Mouse (Mus musculus) lung, embryonic 14.5 days (tissue): ENCODE measurements at regions not wholly inside any gene's neighbourhood (a gene's known extent, or its start where the extent isn't known, plus 50 kb on each side); places are given as distances from the start of the nearest gene placed in this dataset.
A peak's percentile ranks its signal among the peaks of the same experiment; 100 is the strongest.

ENCODE experiments used
- ATAC-seq: fragments of 200-750 bp; cut with Nextera tagmentation; 2 replicates; pipeline ENCODE4 v1.8.0; 2017; ENCODE audit warnings: mild to moderate bottlenecking, moderate TSS enrichment, moderate library complexity; ENCODE audit not compliant: insufficient read depth
- DNase-seq: peaks from one replicate; pipeline ENCODE4 v3.0.0-alpha.2; 2015
- H3K27ac ChIP-seq: fragments of 300-500 bp; sonication (generic); 2 replicates; pipeline ENCODE4 v1.5.1; 2014; ENCODE audit warnings: low read depth, mild to moderate bottlenecking, moderate library complexity
- H3K27me3 ChIP-seq: fragments of 300-500 bp; sonication (generic); 2 replicates; pipeline ENCODE4 v1.6.1; 2014; ENCODE audit warnings: low read length, control low read depth; ENCODE audit not compliant: insufficient read depth
- H3K36me3 ChIP-seq: fragments of 300-500 bp; sonication (generic); 2 replicates; pipeline ENCODE4 v1.6.1; 2014; ENCODE audit warnings: control low read depth; ENCODE audit not compliant: insufficient read depth
- H3K4me1 ChIP-seq: fragments of 300-500 bp; sonication (generic); 2 replicates; pipeline ENCODE4 v1.6.1; 2014; ENCODE audit warnings: antibody characterized with exemption, control low read depth; ENCODE audit not compliant: insufficient read depth
- H3K4me2 ChIP-seq: fragments of 300-500 bp; sonication (generic); 2 replicates; pipeline ENCODE4 v1.6.1; 2014; ENCODE audit warnings: mild to moderate bottlenecking
- H3K4me3 ChIP-seq: fragments of 300-500 bp; sonication (generic); 2 replicates; pipeline ENCODE4 v1.5.1; 2014; ENCODE audit warnings: low read depth, low read length
- H3K9ac ChIP-seq: fragments of 300-500 bp; sonication (generic); 2 replicates; pipeline ENCODE4 v1.6.1; 2014
- H3K9me3 ChIP-seq: fragments of 300-500 bp; sonication (generic); 2 replicates; pipeline ENCODE4 v1.6.1; 2016; ENCODE audit warnings: low read depth, low read length, control low read depth
- CTCF ChIP-seq: IDR thresholded peaks from 2 replicates; pipeline ENCODE4 v1.5.1; 2016; ENCODE audit warnings: antibody characterized with exemption, low read depth
- WGBS: fragments of 180-500 bp; shearing (Covaris S2); extraction: QIAGEN DNeasy Blood & Tissue Kit; methylation state at CpG from one replicate; pipeline ENCODE4 v1.1.7; 2014; 5-methylcytosine and 5-hydroxymethylcytosine counted together

GRCm38 (mm10) chr1:184257356-184257755 is 223.3 kb upstream of the 1700056E22Rik start:
- H3K4me2 ChIP-seq = no peak overlapping the region
- TF ChIP-seq CTCF = no peak
- H3K36me3 ChIP-seq = no peaks in the 10 kb centered on the region
- ATAC-seq (no peak), DNase-seq (no peak)
- no peaks in the 10 kb centered on the region for H3K4me1 ChIP-seq
- WGBS = 94% methylated on average over 6 of the region's 6 CpGs
- no peak overlapping the region for H3K4me3 ChIP-seq
- H3K9me3 ChIP-seq = no peaks in the 10 kb centered on the region
- H3K9ac ChIP-seq = no peak overlapping the region
- no peaks in the 10 kb centered on the region for H3K27me3 ChIP-seq
- H3K27ac ChIP-seq = no peak overlapping the region

- DNase-seq = peak; percentile 49
- Histone ChIP-seq H3K27me3 (no peaks in the 10 kb centered on the region), H3K4me1 (no peaks in the 10 kb centered on the region), H3K9ac (no peak overlapping the region), H3K4me3 (no peak overlapping the region), H3K4me2 (no peak overlapping the region), H3K36me3 (no peaks in the 10 kb centered on the region), H3K9me3 (no peaks in the 10 kb centered on the region), H3K27ac (no peak overlapping the region)
- ATAC-seq = no peak
- WGBS = 29% methylated on average over 4 of the region's 4 CpGs
- no peak for TF ChIP-seq CTCF
Observed at GRCm38 (mm10) chr1:184254951-184255350, 220.8 kb upstream of the 1700056E22Rik start.

- Histone ChIP-seq H3K4me1 (no peaks in the 10 kb centered on the region), H3K36me3 (no peaks in the 10 kb centered on the region), H3K27ac (peak overlapping the region; percentile 44; the same call in 1 of the 2 replicates), H3K27me3 (no peaks in the 10 kb centered on the region), H3K9ac (no peak overlapping the region), H3K4me2 (peak overlapping the region; percentile 40), H3K9me3 (no peaks in the 10 kb centered on the region), H3K4me3 (no peak overlapping the region)
- ATAC-seq = no peak
- DNase-seq = peak; percentile 32
- TF ChIP-seq CTCF = no peak
- WGBS = 50% methylated on average over 23 of the region's 23 CpGs
Observed at GRCm38 (mm10) chr1:184244730-184245488, 210.8 kb upstream of the 1700056E22Rik start.

- Histone ChIP-seq H3K9me3 (no peaks in the 10 kb centered on the region), H3K27me3 (no peaks in the 10 kb centered on the region), H3K36me3 (no peaks in the 10 kb centered on the region), H3K27ac (peak overlapping the region; percentile 44; the same call in 1 of the 2 replicates), H3K4me2 (peak overlapping the region; percentile 40; the same call in 1 of the 2 replicates), H3K9ac (no peak overlapping the region), H3K4me1 (no peaks in the 10 kb centered on the region), H3K4me3 (no peak overlapping the region)
- no peak for TF ChIP-seq CTCF
- WGBS = 48% methylated on average over 9 of the region's 9 CpGs
- no peak for ATAC-seq
- peak; percentile 53 for DNase-seq
Observed at GRCm38 (mm10) chr1:184244296-184244695, 210.2 kb upstream of the 1700056E22Rik start.

DNA sequence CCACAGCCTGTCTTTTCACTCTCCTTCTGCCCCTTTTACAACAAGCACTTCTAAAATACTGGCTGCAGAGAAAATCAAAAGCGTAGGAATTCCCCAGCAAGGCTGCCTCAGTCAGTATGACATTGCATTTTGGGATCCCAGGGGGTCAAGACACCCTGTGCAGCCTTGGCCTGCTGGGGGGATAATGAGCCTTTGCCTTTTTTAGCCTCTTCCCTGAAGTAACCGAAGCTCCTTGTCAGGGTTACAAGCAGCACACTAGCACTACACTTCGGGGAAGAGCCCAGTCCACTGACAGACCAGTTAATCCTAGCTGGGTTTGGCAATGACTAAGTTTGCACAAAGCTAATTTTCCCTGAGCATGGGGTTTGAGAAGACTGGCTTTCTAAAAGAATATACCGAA is 207.7 kb upstream of the 1700056E22Rik start:
- H3K4me2 ChIP-seq = no peak overlapping the region
- WGBS = 66% methylated on average over 4 of the region's 4 CpGs
- H3K9me3 ChIP-seq = no peaks in the 10 kb centered on the region
- no peaks in the 10 kb centered on the region for H3K36me3 ChIP-seq
- H3K27me3 ChIP-seq = no peaks in the 10 kb centered on the region
- H3K4me3 ChIP-seq = no peak overlapping the region
- no peaks in the 10 kb centered on the region for H3K4me1 ChIP-seq
- H3K27ac ChIP-seq = no peak overlapping the region
- H3K9ac ChIP-seq = no peak overlapping the region
- TF ChIP-seq CTCF = no peak
- DNase-seq = no peak
- no peak for ATAC-seq

GRCm38 (mm10) chr1:184235131-184235983 is 201.3 kb upstream of the 1700056E22Rik start:
- no peaks in the 10 kb centered on the region for H3K9me3 ChIP-seq
- DNase-seq = peak; percentile 90
- 0 out of 2 replicates have a peak overlapping the region, but pooled peaks have one; percentile 18 for H3K9ac ChIP-seq
- TF ChIP-seq CTCF = peak; percentile 88
- H3K4me2 ChIP-seq = peak overlapping the region; percentile 52
- H3K4me1 ChIP-seq = no peaks in the 10 kb centered on the region; the same call in 1 of the 2 replicates
- peak; percentile 77 for ATAC-seq
- no peaks in the 10 kb centered on the region for H3K36me3 ChIP-seq
- WGBS = 18% methylated on average over 25 of the region's 25 CpGs
- peak overlapping the region; percentile 2 for H3K4me3 ChIP-seq
- H3K27ac ChIP-seq = no peak overlapping the region
- H3K27me3 ChIP-seq = no peaks in the 10 kb centered on the region

DNA sequence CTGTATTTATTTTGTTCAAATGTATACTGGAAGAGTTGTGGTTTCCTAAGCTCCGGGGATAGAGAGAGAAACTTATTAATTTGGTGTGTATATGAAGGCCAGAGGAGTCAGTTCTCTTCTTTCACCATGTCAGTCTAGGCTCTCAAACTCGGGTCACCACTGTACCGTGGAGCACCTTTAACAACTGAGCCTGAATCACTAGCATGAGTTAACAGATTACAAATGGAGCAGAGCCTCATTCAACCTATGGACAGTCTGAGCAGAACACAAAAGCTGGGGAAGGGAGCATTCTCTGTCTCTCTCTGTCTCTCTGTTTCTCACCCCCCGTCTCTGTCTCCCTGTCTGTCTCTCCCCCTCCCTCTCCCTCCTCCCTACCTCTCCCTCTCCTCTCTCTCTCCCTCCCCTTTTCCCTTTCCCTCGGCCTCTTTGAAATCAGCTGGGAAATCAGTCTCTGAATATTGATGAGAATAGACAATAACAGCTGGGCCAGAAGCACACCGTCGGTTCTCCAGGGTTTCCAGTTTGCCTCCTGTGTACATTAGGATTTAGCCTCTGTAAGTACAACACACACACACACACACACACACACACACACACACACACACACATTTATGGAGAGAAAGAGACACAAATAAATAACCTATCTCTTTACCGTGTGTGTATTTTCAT is 200.4 kb upstream of the 1700056E22Rik start:
- no peaks in the 10 kb centered on the region for H3K36me3 ChIP-seq
- WGBS = 55% methylated on average over 8 of the region's 8 CpGs
- no peak for ATAC-seq
- no peak for TF ChIP-seq CTCF
- no peak overlapping the region for H3K4me2 ChIP-seq
- no peaks in the 10 kb centered on the region; the same call in 1 of the 2 replicates for H3K4me1 ChIP-seq
- no peak for DNase-seq
- no peak overlapping the region for H3K4me3 ChIP-seq
- no peaks in the 10 kb centered on the region for H3K9me3 ChIP-seq
- H3K9ac ChIP-seq = no peak overlapping the region
- no peaks in the 10 kb centered on the region for H3K27me3 ChIP-seq
- H3K27ac ChIP-seq = no peak overlapping the region
